Mouse (Mus musculus) monocyte, adult 5-6 weeks (primary cell): ENCODE measurements around the gene Psmg4. TPM values are rescaled to one million over a fixed set of nuclear protein-coding genes. Genes with fewer than 3 reads are reported as not detected.

Experiments used
- ATAC-seq: fragments of 153-309, 156-312 bp; replicated peaks from 2 replicates; pipeline ENCODE4 v1.8.0; 2017; ENCODE audit warnings: mild to moderate bottlenecking; ENCODE audit not compliant: low TSS enrichment, insufficient number of reproducible peaks, severe bottlenecking, poor library complexity, low FRiP score
- total RNA-seq: library from RNA; stranded (forward); fragments of 200-1000, 200-491, 200-594 nt; gene quantifications from 3 replicates; pipeline ENCODE4 v1.2.3, GENCODE M21; 2017

The Psmg4 gene
- total RNA-seq, 1 experiment from 2014 or later = 101 TPM

GRCm38 (mm10) chr13:34181624-34182023 lies 18.9 kb downstream of the Psmg4 start:
- no peak for ATAC-seq

GRCm38 (mm10) chr13:34185371-34185770 lies 22.6 kb downstream of the Psmg4 start:
- ATAC-seq = no peak

- ATAC-seq = peak; percentile 67
Measured at GRCm38 (mm10) chr13:34187571-34187970, 24.8 kb downstream of the Psmg4 start.

- no peak for ATAC-seq
Measured at GRCm38 (mm10) chr13:34192414-34193191, 29.8 kb downstream of the Psmg4 start.

GRCm38 (mm10) chr13:34193384-34193783 lies 30.6 kb downstream of the Psmg4 start:
- ATAC-seq = no peak

GRCm38 (mm10) chr13:34195676-34196075 lies 32.9 kb downstream of the Psmg4 start:
- no peak for ATAC-seq

GRCm38 (mm10) chr13:34205216-34205615 lies 42.5 kb downstream of the Psmg4 start:
- ATAC-seq = no peak

GRCm38 (mm10) chr13:34207714-34208470 lies 45.1 kb downstream of the Psmg4 start:
- ATAC-seq = no peak

GRCm38 (mm10) chr13:34211261-34211775 lies 48.6 kb downstream of the Psmg4 start:
- ATAC-seq = no peak

GRCm38 (mm10) chr13:34212735-34213212 lies 50.0 kb downstream of the Psmg4 start:
- no peak for ATAC-seq

- no peak for ATAC-seq
Measured at GRCm38 (mm10) chr13:34214855-34215254, 52.1 kb downstream of the Psmg4 start.

- ATAC-seq = no peak
Measured at GRCm38 (mm10) chr13:34218776-34219175, 56.0 kb downstream of the Psmg4 start.

GRCm38 (mm10) chr13:34219728-34220127 lies 57.0 kb downstream of the Psmg4 start:
- no peak for ATAC-seq

GRCm38 (mm10) chr13:34222985-34223384 lies 60.2 kb downstream of the Psmg4 start:
- ATAC-seq = no peak

GRCm38 (mm10) chr13:34226940-34227339 lies 64.2 kb downstream of the Psmg4 start:
- no peak for ATAC-seq

Other genes with a start within 250 kb of the Psmg4 start
- gene Nqo2, start 198.3 kb upstream of the Psmg4 start, total RNA-seq = 23.0 to 32.6 TPM (median 30.4 TPM) in 3 replicates
- 90.4 to 122 TPM (median 115 TPM) in 3 replicates for gene Ripk1, start 160.6 kb upstream of the Psmg4 start, total RNA-seq
- gene Serpinb6a, start 160.2 kb upstream of the Psmg4 start, total RNA-seq = 73.1 to 121 TPM (median 104 TPM) in 3 replicates
- gene Bphl, start 125.4 kb upstream of the Psmg4 start, total RNA-seq = 3.4 to 10.3 TPM (median 10.2 TPM) in 3 replicates
- gene Tubb2a, start 85.0 kb upstream of the Psmg4 start, total RNA-seq = 29.8 to 47.6 TPM (median 39.0 TPM) in 3 replicates
- 5.1 to 7.5 TPM (median 5.7 TPM) in 3 replicates for gene Tubb2b, start 32.5 kb upstream of the Psmg4 start, total RNA-seq
- 0.19 to 0.97 TPM in 2 of 3 replicates, not detected in the other for gene Slc22a23, start 182.2 kb downstream of the Psmg4 start, total RNA-seq